Mouse (Mus musculus) testis, adult 2 months (tissue): Measurements from ENCODE around the gene Fam120a.

ENCODE experiments used
- CTCF ChIP-seq: fragments of 200-500 bp; IDR thresholded peaks from 2 replicates; pipeline ENCODE4 v1.5.1; 2012; ENCODE audit warnings: low read depth, mild to moderate bottlenecking, inconsistent platforms, low read length, moderate library complexity; ENCODE audit not compliant: control insufficient read depth, insufficient read depth, insufficient replicate concordance
- POLR2A ChIP-seq: fragments of 200-500 bp; IDR thresholded peaks from 2 replicates; pipeline ENCODE4 v1.6.1; 2012; ENCODE audit warnings: low read depth, mild to moderate bottlenecking, inconsistent platforms, low read length, moderate library complexity; ENCODE audit not compliant: control insufficient read depth

GRCm38 (mm10) chr13:48845308-48845707 lies 122.5 kb downstream of the Fam120a start:
- TF ChIP-seq CTCF (no peak), POLR2A (no peak)
